Mouse (Mus musculus) layer of hippocampus, adult 18-20 months (tissue): ENCODE data around the gene Olfr952. TPM values are rescaled to one million over a fixed set of nuclear protein-coding genes. Genes with fewer than 3 reads are reported as not detected.

ENCODE experiments used
- DNase-seq, 2 experiments: peaks; one replicate each; pipeline ENCODE4 v3.0.0; 2022; ENCODE audit warnings: low spot score in 2 of 2
- long read RNA-seq: library from polyadenylated mRNA; stranded (forward); transcript quantifications from one replicate; pipeline ENCODE4 v2.0.0, GENCODE M21; 2021
- total RNA-seq, 2 experiments: library from RNA; stranded (reverse); gene quantifications; 2 replicates each; pipeline ENCODE4 v1.2.3; 2021

Gene Olfr952
- not detected for total RNA-seq
- long read RNA-seq = 0 reads

DNA sequence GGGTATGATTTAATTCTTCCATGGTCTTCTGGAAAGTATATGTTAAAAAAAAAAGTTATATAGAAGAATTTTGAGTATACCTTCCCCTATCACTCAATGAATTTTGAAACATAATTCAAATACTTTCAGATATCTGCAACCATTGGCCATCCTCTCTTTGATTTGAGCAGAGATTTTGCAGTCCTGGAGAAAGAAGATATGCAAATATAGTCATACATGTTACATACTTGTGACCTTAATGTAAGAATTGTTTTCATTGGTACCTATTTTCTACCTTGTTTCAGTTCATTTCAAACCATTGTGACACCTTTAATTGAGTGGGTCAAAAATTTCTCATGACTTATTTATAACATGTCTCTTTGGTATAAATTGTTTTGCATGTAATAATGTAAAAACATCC, at the start of gene Olfr952:
Olfr952 (minus strand) TSS at position 101 of the 400 bp plus-strand sequence.
- DNase-seq = no peak

DNA sequence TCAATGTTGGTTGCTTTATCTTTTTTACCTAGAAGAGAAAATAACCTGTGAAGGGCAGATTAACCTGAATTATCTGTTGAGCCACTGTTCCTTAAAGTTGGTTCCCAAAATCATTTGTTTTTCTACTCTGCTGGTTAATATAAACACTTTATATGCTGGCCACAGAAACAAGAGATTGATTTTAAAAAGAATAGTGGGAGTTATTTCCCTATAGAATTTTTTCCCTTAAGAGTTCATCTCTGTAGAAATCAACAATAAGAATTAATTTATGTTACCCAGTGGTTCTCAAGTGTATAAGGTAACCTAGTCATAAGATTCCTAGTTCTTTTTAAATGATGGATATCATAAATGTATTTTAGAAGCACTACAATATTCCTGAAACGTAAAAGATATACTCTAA, 44.9 kb upstream of the Olfr952 start, which contains the start of gene Olfr955:
Olfr955 (minus strand) TSS at position 101 of the 400 bp plus-strand sequence.
- no peak for DNase-seq

DNA sequence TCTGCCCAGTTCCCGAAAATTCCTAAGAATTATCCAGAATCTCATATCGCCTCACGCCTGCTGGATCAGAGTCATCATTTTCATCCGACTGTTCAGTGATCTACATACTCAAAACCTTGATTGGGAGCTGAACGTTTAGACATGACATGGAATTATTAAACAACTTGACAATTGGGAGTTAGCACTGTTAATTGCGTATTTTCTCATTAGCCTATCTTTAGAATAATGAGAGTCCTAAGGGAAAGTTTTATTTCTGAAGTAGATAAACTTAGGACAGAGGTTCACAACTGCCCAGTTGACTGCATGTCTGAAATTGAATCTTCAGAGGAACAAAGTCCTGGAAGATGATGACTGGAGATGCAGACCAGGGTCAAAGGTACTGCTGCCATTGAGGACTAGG, 29.5 kb upstream of the Olfr952 start, which contains the start of gene Olfr954:
Olfr954 (plus strand) TSS at position 301 of the 400 bp plus-strand sequence.
- no peak for DNase-seq

DNA sequence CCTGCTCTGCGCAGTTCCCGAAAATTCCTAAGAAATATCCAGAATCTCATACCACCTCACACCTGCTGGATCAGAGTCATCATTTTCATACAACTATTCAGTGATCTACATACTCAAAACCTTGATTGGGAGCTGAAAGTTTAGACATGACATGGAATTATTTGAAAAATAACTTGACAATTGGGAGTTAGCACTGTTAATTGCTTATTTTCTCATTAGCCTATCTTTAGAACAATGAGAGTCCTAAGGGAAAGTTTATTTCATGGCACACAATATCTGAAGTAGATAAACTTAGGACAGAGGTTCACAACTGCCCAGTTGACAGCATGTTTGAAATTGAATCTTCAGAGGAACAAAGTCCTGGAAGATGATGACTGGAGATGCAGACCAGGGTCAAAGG, 39.8 kb downstream of the Olfr952 start, which contains the start of gene Olfr951:
Olfr951 (plus strand) TSS at position 301 of the 400 bp plus-strand sequence.
- no peak for DNase-seq

Other genes with a start within 250 kb of the Olfr952 start
- gene Olfr944, start 225.2 kb downstream of the Olfr952 start, total RNA-seq = not detected
- not detected for gene Olfr1537, start 177.2 kb downstream of the Olfr952 start, total RNA-seq
- gene Olfr945, start 150.3 kb downstream of the Olfr952 start, total RNA-seq = not detected
- not detected for gene Olfr948, start 101.1 kb downstream of the Olfr952 start, total RNA-seq
- not detected for gene Olfr951, start 39.7 kb downstream of the Olfr952 start, total RNA-seq
- gene Olfr954, start 29.6 kb upstream of the Olfr952 start, total RNA-seq = not detected
- gene Olfr955, start 44.8 kb upstream of the Olfr952 start, total RNA-seq = not detected
- not detected for gene Olfr44, start 66.8 kb upstream of the Olfr952 start, total RNA-seq
- gene Olfr957, start 88.7 kb upstream of the Olfr952 start, total RNA-seq = not detected
- not detected for gene Olfr958, start 126.9 kb upstream of the Olfr952 start, total RNA-seq
- gene Olfr959, start 148.4 kb upstream of the Olfr952 start, total RNA-seq = not detected
- gene AW551984, start 177.3 kb upstream of the Olfr952 start, total RNA-seq = 1 to 10 TPM; 4.5 to 5.5 TPM
- gene Olfr148, start 183.5 kb upstream of the Olfr952 start, total RNA-seq = not detected
- not detected for gene Olfr960, start 194.2 kb upstream of the Olfr952 start, total RNA-seq
- not detected for gene Olfr961, start 217.9 kb upstream of the Olfr952 start, total RNA-seq
- gene Olfr963, start 240.1 kb upstream of the Olfr952 start, total RNA-seq = not detected